Mouse (Mus musculus): ENCODE measurements around the gene Qdpr. TPM values are rescaled to one million over a fixed set of nuclear protein-coding genes. Genes with fewer than 3 reads are reported as not detected.

Gene Qdpr
- total RNA-seq, 1 experiment: 40.2 TPM

GRCm38 (mm10) chr5:45402632-45403031 lies 47.4 kb downstream of the Qdpr start:
- Histone ChIP-seq H3K36me3 (ENCODE audit: control insufficient read depth, insufficient read depth, low read length, poor library complexity, severe bottlenecking) (no peaks in the 10 kb centered on the region), H3K4me1 (ENCODE audit: control insufficient read depth in 2 of 2, insufficient read depth in 2 of 2, low read length in 2 of 2, poor library complexity in 1 of 2) (no peaks in the 10 kb centered on the region), H3K9ac (ENCODE audit: insufficient read depth, low read depth, low read length, poor library complexity, severe bottlenecking) (no peak overlapping the region), H3K4me3 (ENCODE audit: insufficient read depth in 1 of 2, low read depth in 1 of 2, low read length in 2 of 2, poor library complexity in 1 of 2, severe bottlenecking in 1 of 2) (no peak overlapping the region), H3K9me3 (ENCODE audit: control insufficient read depth, insufficient read depth, low read depth, low read length) (no peaks in the 10 kb centered on the region), H3K27ac (ENCODE audit: insufficient read depth, low read depth, low read length, poor library complexity, severe bottlenecking) (no peak overlapping the region)
- DNase-seq (ENCODE audit: low read depth, low spot score): peak; percentile 51
- TF ChIP-seq HCFC1 (IDR thresholded peaks at IDR 0.05; ENCODE audit: borderline replicate concordance, insufficient read depth, low read length) (no peak), MAFK (IDR thresholded peaks at IDR 0.05; ENCODE audit: insufficient read depth, low read depth, low read length) (no peak), ZNF384 (IDR thresholded peaks at IDR 0.05; ENCODE audit: low read depth, low read length) (no peak), ZC3H11A (IDR thresholded peaks at IDR 0.05; ENCODE audit: borderline replicate concordance, low read depth, low read length) (peak; percentile 87), CHD2 (IDR thresholded peaks at IDR 0.05; ENCODE audit: low read depth, low read length) (no peak)
- in situ Hi-C loops (cut with MboI; ENCODE audit: low sequenced_read_pairs in 2 of 2, unreplicated experiment in 2 of 2): loop anchor here in 1 of 2 experiments (25.0 kb wide), 1 partner anchor 1115 kb away; no protein-coding TSS in a partner anchor

- no peak for TF ChIP-seq ZNF384 (IDR thresholded peaks at IDR 0.05; ENCODE audit: low read depth, low read length)
- TF ChIP-seq HCFC1 (IDR thresholded peaks at IDR 0.05; ENCODE audit: borderline replicate concordance, insufficient read depth, low read length): no peak
- TF ChIP-seq ZC3H11A (IDR thresholded peaks at IDR 0.05; ENCODE audit: borderline replicate concordance, low read depth, low read length): no peak
- TF ChIP-seq CHD2 (IDR thresholded peaks at IDR 0.05; ENCODE audit: low read depth, low read length): no peak
- TF ChIP-seq MAFK (IDR thresholded peaks at IDR 0.05; ENCODE audit: insufficient read depth, low read depth, low read length): no peak
- no peak for DNase-seq (ENCODE audit: low read depth, low spot score)
- H3K9me3 ChIP-seq (ENCODE audit: control insufficient read depth, insufficient read depth, low read depth, low read length): no peaks in the 10 kb centered on the region
- no peak overlapping the region for H3K4me3 ChIP-seq (ENCODE audit: insufficient read depth in 1 of 2, low read depth in 1 of 2, low read length in 2 of 2, poor library complexity in 1 of 2, severe bottlenecking in 1 of 2)
- no peaks in the 10 kb centered on the region for H3K4me1 ChIP-seq (ENCODE audit: control insufficient read depth in 2 of 2, insufficient read depth in 2 of 2, low read length in 2 of 2, poor library complexity in 1 of 2)
- H3K9ac ChIP-seq (ENCODE audit: insufficient read depth, low read depth, low read length, poor library complexity, severe bottlenecking): no peak overlapping the region
- no peaks in the 10 kb centered on the region for H3K36me3 ChIP-seq (ENCODE audit: control insufficient read depth, insufficient read depth, low read length, poor library complexity, severe bottlenecking)
- in situ Hi-C loops (cut with MboI; ENCODE audit: low sequenced_read_pairs in 2 of 2, unreplicated experiment in 2 of 2): no loop called here
- H3K27ac ChIP-seq (ENCODE audit: insufficient read depth, low read depth, low read length, poor library complexity, severe bottlenecking): no peak overlapping the region
These were observed 65.8 kb downstream of the Qdpr start for GRCm38 (mm10) chr5:45384034-45384812.

Other genes starting within 250 kb of the Qdpr start
- not detected in 2 replicates for gene Clrn2, start 3.5 kb upstream of the Qdpr start, total RNA-seq (2012; rRNA removed)
- 178 and 192 TPM in 2 replicates for gene Lap3, start 43.1 kb upstream of the Qdpr start, total RNA-seq (2012; rRNA removed)
- 110 and 122 TPM in 2 replicates for gene Med28, start 70.0 kb upstream of the Qdpr start, total RNA-seq (2012; rRNA removed)
- gene Fam184b, start 189.4 kb upstream of the Qdpr start, total RNA-seq (2012; rRNA removed): 0.42 and 0.45 TPM in 2 replicates
- 51.8 and 63.5 TPM in 2 replicates for gene Ncapg, start 219.7 kb upstream of the Qdpr start, total RNA-seq (2012; rRNA removed)